Mouse (Mus musculus) cerebellum, adult 9-11 months (tissue): ENCODE results near the gene Fgfr2.

Experiments used
- DNase-seq: peaks from one replicate; pipeline ENCODE4 v3.0.0; 2022

Gene Fgfr2

GRCm38 (mm10) chr7:132345526-132346070, 777.6 kb downstream of the Fgfr2 start:
- DNase-seq = no peak

GRCm38 (mm10) chr7:132344606-132345005, 778.5 kb downstream of the Fgfr2 start:
- no peak for DNase-seq

- DNase-seq = no peak
These were observed 779.2 kb downstream of the Fgfr2 start for GRCm38 (mm10) chr7:132343900-132344299.

GRCm38 (mm10) chr7:132343146-132343545, 780.0 kb downstream of the Fgfr2 start:
- no peak for DNase-seq

- no peak for DNase-seq
These were observed 783.9 kb downstream of the Fgfr2 start for GRCm38 (mm10) chr7:132339041-132339839.

GRCm38 (mm10) chr7:132338350-132338749, 784.8 kb downstream of the Fgfr2 start:
- DNase-seq = no peak

GRCm38 (mm10) chr7:132337268-132337917, 785.8 kb downstream of the Fgfr2 start:
- no peak for DNase-seq

GRCm38 (mm10) chr7:132336781-132337180, 786.4 kb downstream of the Fgfr2 start:
- no peak for DNase-seq

GRCm38 (mm10) chr7:132335367-132335766, 787.8 kb downstream of the Fgfr2 start:
- no peak for DNase-seq

- no peak for DNase-seq
These were observed 790.1 kb downstream of the Fgfr2 start for GRCm38 (mm10) chr7:132333078-132333477.

- no peak for DNase-seq
These were observed 791.0 kb downstream of the Fgfr2 start for GRCm38 (mm10) chr7:132332176-132332575.

- no peak for DNase-seq
These were observed 793.0 kb downstream of the Fgfr2 start for GRCm38 (mm10) chr7:132330179-132330578.

GRCm38 (mm10) chr7:132328648-132329047, 794.5 kb downstream of the Fgfr2 start:
- no peak for DNase-seq

- DNase-seq = peak; percentile 69
These were observed 797.4 kb downstream of the Fgfr2 start for GRCm38 (mm10) chr7:132325549-132326331.

GRCm38 (mm10) chr7:132323430-132323829, 799.7 kb downstream of the Fgfr2 start:
- DNase-seq = no peak

GRCm38 (mm10) chr7:132321392-132321958, 801.7 kb downstream of the Fgfr2 start:
- no peak for DNase-seq

- peak; percentile 60 for DNase-seq
These were observed 806.1 kb downstream of the Fgfr2 start, which contains the start of gene Chst15 for GRCm38 (mm10) chr7:132317036-132317541. Chst15 (minus strand) TSS chr7:132317228.

- peak; percentile 75 for DNase-seq
These were observed 806.8 kb downstream of the Fgfr2 start for GRCm38 (mm10) chr7:132316101-132317035.

- peak; percentile 83 for DNase-seq
These were observed 807.7 kb downstream of the Fgfr2 start for GRCm38 (mm10) chr7:132315149-132316091.

- peak; percentile 71 for DNase-seq
These were observed 810.8 kb downstream of the Fgfr2 start for GRCm38 (mm10) chr7:132312396-132312795.
